Mouse (Mus musculus) spleen, adult 2 months (tissue): ENCODE data around the gene Fbxo47. TPM values are rescaled to one million over a fixed set of nuclear protein-coding genes. Genes with fewer than 3 reads are reported as not detected.
A peak's percentile ranks its signal among the peaks of the same experiment; 100 is the strongest.

Source experiments
- DNase-seq, 2 experiments: peaks; one replicate each; pipeline versions ENCODE4 v3.0.0 to v3.0.0-alpha.2; 2012 to 2021; ENCODE audit warnings: low spot score in 2 of 2, low read depth in 1 of 2
- H3K27ac ChIP-seq: fragments of 200-500 bp; 2 replicates; pipeline ENCODE4 v1.5.1; 2012; ENCODE audit warnings: low read length, inconsistent platforms; ENCODE audit not compliant: insufficient read depth
- H3K27me3 ChIP-seq: fragments of 200-500 bp; 2 replicates; pipeline ENCODE4 v1.6.1; 2012; ENCODE audit warnings: mild to moderate bottlenecking, moderate library complexity, low read length, inconsistent platforms; ENCODE audit not compliant: control insufficient read depth, insufficient read depth
- H3K36me3 ChIP-seq: fragments of 200-500 bp; 2 replicates; pipeline ENCODE4 v1.6.1; 2012; ENCODE audit warnings: mild to moderate bottlenecking, low read length, inconsistent platforms; ENCODE audit not compliant: control insufficient read depth, insufficient read depth
- H3K4me1 ChIP-seq: fragments of 200-500 bp; 2 replicates; pipeline ENCODE4 v1.6.1; 2011; ENCODE audit warnings: inconsistent platforms; ENCODE audit not compliant: control insufficient read depth, insufficient read depth, insufficient read length
- H3K4me3 ChIP-seq: fragments of 200-500 bp; 2 replicates; pipeline ENCODE4 v1.5.1; 2011; ENCODE audit warnings: mild to moderate bottlenecking, inconsistent platforms; ENCODE audit not compliant: insufficient read depth, insufficient read length; ENCODE audit errors: extremely low read depth
- CTCF ChIP-seq: fragments of 200-500 bp; IDR thresholded peaks from 2 replicates; pipeline ENCODE4 v1.5.1; 2011; ENCODE audit warnings: mild to moderate bottlenecking, inconsistent platforms; ENCODE audit not compliant: insufficient read depth, insufficient read length, insufficient replicate concordance; ENCODE audit errors: extremely low read depth
- POLR2A ChIP-seq: fragments of 200-500 bp; IDR thresholded peaks from 2 replicates; pipeline ENCODE4 v1.6.1; 2011; ENCODE audit warnings: low read depth, low read length, inconsistent platforms
- WGBS: fragments of 180-500 bp; shearing (Covaris S2); methylation state at CpG from one replicate; pipeline ENCODE4 v1.1.7; 2018; 5-methylcytosine and 5-hydroxymethylcytosine counted together
- polyA plus RNA-seq: library from polyadenylated mRNA; depleted of rRNA; stranded (reverse); fragments of >200 nt; gene quantifications from 2 replicates; pipeline ENCODE4 v1.2.3, GENCODE M21; 2012

Gene Fbxo47
- polyA plus RNA-seq, 1 experiment = 0.20 TPM

DNA sequence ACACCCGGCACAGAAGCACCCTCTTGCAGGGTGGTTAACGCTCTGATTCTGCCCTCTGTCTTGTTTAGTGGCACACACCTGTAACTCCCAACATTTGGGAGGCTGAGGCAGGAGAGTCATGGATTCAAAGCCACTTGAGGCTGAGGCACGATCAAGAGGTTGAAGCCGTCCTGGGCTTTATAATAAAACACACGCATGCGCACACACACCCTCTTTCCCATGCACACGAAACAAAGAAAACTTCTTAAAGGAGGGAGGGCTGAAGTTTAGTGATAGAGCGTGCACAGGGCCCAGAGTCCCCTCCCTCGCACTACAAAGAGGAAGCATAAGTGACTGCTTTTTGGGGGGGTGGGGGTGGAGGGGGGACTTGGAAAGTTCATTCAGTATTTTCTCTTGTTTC is 58.0 kb downstream of the Fbxo47 start:
- no peak overlapping the region for H3K4me3 ChIP-seq
- DNase-seq = no peak
- TF ChIP-seq CTCF (no peak), POLR2A (no peak)
- H3K36me3 ChIP-seq = peaks cover 5% of the 10 kb centered on the region; the same call in 1 of the 2 replicates
- H3K27ac ChIP-seq = peak overlapping the region; percentile 81; the same call in 1 of the 2 replicates
- peaks cover 46% of the 10 kb centered on the region for H3K4me1 ChIP-seq
- WGBS = 16% methylated on average over 9 of the region's 9 CpGs
- no peaks in the 10 kb centered on the region for H3K27me3 ChIP-seq

DNA sequence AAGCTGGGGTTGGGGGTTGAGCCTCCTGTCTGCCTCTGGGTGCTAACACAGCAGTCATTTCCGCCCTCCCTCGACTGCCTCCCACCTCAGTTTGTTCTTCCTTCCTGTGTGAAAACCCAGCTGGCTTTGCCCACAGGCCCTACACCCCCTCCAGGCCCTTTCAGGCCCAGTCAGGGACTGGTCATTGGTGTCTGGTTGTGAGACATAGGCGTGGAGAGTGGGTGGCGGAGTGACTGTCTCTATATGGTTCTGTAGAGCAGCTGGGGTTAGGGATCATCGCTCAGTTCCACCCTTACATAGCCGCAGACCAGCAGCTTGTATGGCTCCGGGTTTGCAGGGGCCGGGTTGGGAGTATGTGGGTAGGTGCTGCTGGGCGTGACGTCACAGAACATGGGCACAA is 58.7 kb downstream of the Fbxo47 start:
- no peaks in the 10 kb centered on the region for H3K27me3 ChIP-seq
- TF ChIP-seq CTCF (no peak), POLR2A (no peak)
- H3K27ac ChIP-seq = peak overlapping the region; percentile 81
- H3K4me1 ChIP-seq = peaks cover 39% of the 10 kb centered on the region
- peaks cover 5% of the 10 kb centered on the region; the same call in 1 of the 2 replicates for H3K36me3 ChIP-seq
- WGBS = 20% methylated on average over 10 of the region's 10 CpGs
- H3K4me3 ChIP-seq = no peak overlapping the region; the same call in 1 of the 2 replicates
- DNase-seq = peak in 1 of 2 experiments; percentile 64

DNA sequence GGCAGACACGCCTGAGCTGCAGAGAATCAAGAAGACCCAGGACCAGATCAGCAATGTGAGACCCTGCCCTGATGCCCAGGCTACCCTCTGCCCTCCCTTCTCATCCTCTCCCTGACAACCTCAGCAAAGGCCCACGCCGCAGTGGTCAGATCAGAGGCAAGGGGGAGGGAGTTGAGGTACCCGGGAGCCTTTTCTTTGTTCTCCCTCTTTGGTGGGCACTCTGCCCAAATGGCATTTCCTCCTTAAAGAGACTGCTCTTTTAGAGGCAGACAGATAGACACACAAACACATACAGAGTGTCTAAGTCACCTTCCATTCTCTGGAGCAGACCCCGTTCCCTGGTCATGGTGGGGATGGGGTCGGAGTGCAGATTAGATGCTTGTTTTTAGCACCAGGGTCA is 59.1 kb downstream of the Fbxo47 start:
- Histone ChIP-seq H3K4me3 (no peak overlapping the region), H3K27ac (peak overlapping the region; percentile 81), H3K27me3 (no peaks in the 10 kb centered on the region), H3K4me1 (peaks cover 37% of the 10 kb centered on the region), H3K36me3 (peaks cover 6% of the 10 kb centered on the region)
- WGBS = 12% methylated on average over 6 of the region's 6 CpGs
- DNase-seq = no peak
- no peak for TF ChIP-seq CTCF
- no peak for TF ChIP-seq POLR2A

DNA sequence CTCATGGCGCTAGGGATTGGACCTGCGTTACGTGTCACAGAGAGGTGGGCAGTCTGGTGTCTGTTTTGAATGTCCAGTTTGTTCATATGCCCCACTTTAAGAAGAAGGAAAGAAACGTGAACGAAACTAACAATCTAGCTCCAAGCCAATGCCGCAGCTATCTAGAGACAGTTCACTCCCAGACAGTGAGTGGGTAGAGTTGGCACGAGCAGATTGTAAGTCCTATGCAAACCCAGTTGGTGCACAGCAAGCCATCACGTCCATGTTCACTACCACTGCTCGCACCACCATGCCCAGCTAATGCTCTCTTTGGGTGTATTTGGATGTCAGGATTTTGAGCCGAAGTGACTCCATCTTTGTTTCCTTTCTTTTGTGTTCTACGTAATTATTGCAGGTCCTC is 59.8 kb downstream of the Fbxo47 start:
- H3K4me1 ChIP-seq = peaks cover 34% of the 10 kb centered on the region
- 95% methylated on average over 11 of the region's 11 CpGs for WGBS
- no peak for DNase-seq
- peaks cover 9% of the 10 kb centered on the region for H3K36me3 ChIP-seq
- no peaks in the 10 kb centered on the region for H3K27me3 ChIP-seq
- TF ChIP-seq POLR2A (no peak), CTCF (no peak)
- H3K4me3 ChIP-seq = no peak overlapping the region
- no peak overlapping the region for H3K27ac ChIP-seq

DNA sequence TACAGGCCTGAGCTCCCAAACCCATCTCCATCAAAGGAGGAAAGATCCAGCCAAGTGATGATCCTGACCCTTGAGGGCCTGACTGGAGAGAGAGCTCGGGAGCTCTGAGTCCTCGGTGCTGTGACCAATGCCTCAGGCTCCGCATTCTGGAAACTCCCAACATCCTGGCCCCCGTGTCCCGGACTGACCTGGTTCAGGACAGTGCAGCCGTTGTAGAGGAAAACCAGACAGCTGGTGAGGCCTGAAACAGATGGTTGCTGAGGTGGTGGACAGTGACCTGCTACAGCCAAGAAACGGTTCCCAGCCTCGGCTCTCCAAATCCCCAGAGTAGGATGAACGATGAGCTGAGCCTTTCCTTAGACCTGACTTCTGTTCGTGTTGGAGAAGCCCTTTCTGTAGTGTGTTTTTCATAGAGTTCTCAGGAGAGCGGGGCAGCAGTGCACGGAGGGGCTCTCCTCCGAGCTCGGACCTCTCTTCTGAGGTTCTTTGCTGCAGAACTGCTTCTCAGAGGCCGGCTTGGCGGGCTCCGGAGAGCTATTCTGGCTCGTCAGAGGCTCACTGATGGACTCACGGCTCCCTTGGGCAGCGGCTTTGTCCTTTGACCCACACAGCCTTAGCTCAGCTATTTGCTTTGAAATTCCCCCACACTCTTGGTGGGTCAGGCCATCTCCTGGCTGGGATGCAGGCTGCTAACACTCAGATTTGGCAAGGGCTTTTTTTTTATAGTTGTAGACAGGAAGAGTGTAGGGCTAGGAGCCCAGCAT is 60.9 kb downstream of the Fbxo47 start:
- H3K4me3 ChIP-seq = no peak overlapping the region
- peaks cover 32% of the 10 kb centered on the region for H3K4me1 ChIP-seq
- no peak for DNase-seq
- TF ChIP-seq POLR2A = no peak
- no peak for TF ChIP-seq CTCF
- H3K36me3 ChIP-seq = peaks cover 11% of the 10 kb centered on the region
- peak overlapping the region; percentile 59; the same call in 1 of the 2 replicates for H3K27ac ChIP-seq
- 92% methylated on average over 20 of the region's 20 CpGs for WGBS
- no peaks in the 10 kb centered on the region for H3K27me3 ChIP-seq

DNA sequence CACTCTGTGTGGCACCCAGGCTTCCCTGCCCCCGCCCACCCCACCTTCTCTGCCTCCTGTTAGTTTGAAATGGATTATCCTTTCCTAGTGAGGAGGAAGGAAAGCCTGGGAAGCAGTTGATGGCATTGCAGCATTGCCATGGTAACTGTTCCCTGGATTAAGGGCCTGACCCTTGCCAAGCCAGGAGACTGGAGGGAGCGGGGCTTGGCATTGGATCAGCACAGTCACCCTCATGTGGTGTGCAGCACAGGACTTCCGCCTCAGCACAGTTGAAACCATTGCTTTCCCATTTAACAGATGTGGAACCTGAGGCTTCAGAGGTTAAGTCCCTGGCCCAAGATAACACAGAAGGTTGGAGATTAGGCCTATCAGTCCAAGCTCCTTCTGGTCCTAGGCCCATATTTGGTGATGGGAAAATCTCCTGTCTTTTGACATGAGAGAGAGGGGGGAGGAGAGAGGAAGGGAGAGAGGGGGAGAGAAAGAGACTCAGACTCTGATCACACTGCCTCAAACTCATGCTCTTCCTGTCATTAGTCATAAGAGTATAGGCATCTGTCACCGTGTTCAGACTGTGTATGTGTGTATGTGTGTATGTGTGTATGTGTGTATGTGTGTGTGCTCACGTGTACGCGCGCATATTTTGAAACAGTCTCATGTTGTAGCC is 62.4 kb downstream of the Fbxo47 start:
- H3K36me3 ChIP-seq = peaks cover 18% of the 10 kb centered on the region
- no peak overlapping the region for H3K27ac ChIP-seq

DNA sequence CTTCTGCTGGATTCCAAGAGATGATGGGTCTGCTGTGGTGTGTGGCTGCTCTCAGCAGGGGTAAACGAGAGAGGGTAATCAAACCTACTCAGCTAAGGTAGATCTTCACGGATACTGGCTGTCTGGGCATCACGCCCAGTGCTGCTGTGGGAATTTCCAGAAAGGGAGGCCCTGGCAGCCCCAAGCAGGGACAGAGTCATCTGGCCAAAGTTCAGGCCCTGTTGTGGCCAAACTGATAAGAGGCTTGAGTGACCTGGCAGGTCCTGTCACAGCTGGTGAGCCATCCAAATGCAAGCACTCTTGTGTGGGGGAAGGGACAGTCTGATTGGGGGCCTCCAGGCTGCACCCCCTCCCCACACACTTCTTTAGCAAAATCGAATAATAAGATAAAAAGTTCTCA is 63.1 kb downstream of the Fbxo47 start:
- no peak for TF ChIP-seq POLR2A
- TF ChIP-seq CTCF = no peak
- no peaks in the 10 kb centered on the region for H3K27me3 ChIP-seq
- no peak for DNase-seq
- H3K27ac ChIP-seq = 0 out of 2 replicates have a peak overlapping the region, but pooled peaks have one; percentile 21
- 67% methylated on average over 4 of the region's 4 CpGs for WGBS
- H3K4me3 ChIP-seq = no peak overlapping the region
- H3K36me3 ChIP-seq = peaks cover 24% of the 10 kb centered on the region
- peaks cover 26% of the 10 kb centered on the region for H3K4me1 ChIP-seq

More for the DNA sequence above, 62.4 kb downstream of the Fbxo47 start:
- Histone ChIP-seq H3K4me3 (no peak overlapping the region), H3K27me3 (no peaks in the 10 kb centered on the region), H3K4me1 (peaks cover 32% of the 10 kb centered on the region)
- no peak for DNase-seq
- 80% methylated on average over 8 of the region's 8 CpGs for WGBS
- TF ChIP-seq POLR2A = no peak
- no peak for TF ChIP-seq CTCF
